Mouse (Mus musculus): ENCODE measurements around the gene Fbxl12. TPM values are rescaled to one million over a fixed set of nuclear protein-coding genes. Genes with fewer than 3 reads are reported as not detected.
"Not testable (repeated sequence)": the region's sequence is repeated elsewhere in the genome, so short reads cannot be mapped to it uniquely, and the experiment has no call there.

The Fbxl12 gene
- polyA plus RNA-seq, 1 experiment from 2014 or later, result 21.5 TPM

DNA sequence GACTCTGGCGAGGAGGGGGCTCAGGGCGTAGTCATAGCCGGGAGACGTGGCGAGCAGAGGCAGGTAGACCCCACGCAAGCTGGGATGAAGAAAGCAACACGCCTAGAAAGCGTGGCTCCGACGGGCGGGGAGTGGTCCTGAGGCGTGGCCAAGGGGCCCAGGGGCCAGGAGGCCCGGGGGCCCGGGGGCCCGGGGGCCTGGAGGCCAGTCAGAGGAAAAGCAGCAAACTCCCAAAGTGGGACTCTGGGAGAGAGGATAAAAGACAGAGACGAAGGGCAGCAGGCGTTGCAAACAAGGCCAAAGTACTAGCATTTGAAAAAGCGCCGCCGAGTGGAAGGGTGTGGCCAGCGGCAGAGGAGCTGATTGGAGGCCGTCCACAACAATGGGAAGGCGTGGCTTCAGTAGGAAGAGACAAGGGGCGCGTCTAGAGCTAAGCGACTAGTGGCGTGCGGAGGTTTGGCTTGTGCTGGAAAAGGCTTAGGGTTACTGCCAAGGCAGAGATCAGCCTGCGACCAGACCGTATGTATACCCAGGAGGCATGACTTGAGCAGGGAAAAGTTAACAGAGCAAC is 1.6 kb downstream of the Fbxl12 start:
- peak; percentile 85 for DNase-seq (ENCODE audit: low spot score)
- Histone ChIP-seq H3K4me1 (peaks cover 21% of the 10 kb centered on the region), H3K27ac (peak overlapping the region; percentile 93), H3K27me3 (ENCODE audit: low read depth, poor library complexity, severe bottlenecking) (no peaks in the 10 kb centered on the region), H3K36me3 (peaks cover 39% of the 10 kb centered on the region), H3K9me3 (replicated peaks) (no peaks in the 10 kb centered on the region), H3K4me3 (peak overlapping the region; percentile 84)
- under 1% methylated on average over 30 of the region's 30 CpGs for WGBS

DNA sequence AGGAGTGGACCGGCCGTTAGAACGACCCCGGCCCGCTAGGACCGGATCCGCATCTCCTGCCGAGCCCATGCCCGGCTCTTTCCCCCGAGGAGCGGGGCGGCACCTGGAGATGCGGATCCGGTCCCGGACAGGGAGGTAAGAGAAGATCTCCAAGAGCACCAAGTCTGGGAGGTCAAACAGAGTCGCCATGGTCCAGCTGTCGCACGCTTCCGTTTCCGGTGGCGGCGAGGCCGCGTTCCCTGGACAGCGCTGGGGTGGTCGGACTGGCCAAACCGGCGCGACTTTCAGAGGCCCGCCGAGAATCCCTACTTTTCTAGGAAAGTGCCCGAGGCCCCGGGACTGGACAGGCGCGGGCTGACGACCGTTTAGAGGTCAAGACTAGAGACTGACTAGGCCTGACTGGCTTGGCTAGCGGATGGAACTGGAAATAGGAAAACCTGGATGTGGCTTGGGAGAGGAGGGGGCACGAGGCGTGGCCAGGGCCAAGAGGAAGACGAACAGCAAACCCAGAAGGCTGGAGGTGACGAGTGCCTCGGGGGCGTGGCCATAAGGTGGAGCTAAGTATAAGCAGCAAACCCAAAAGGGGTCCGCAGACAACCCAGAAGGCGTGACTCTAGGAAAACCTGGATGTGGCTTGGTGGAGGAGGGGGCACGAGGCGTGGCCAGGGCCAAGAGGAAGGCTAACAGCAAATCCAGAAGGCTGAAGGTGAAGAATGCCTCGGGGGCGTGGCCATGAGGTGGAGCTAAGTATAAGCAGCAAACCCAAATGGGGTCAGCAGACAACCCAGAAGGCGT is 2.3 kb downstream of the Fbxl12 start, which contains the start of gene Ubl5:
Gene Ubl5, plus strand, starts transcription at position 778 of the 795 bp plus-strand sequence.
- Histone ChIP-seq H3K27ac (peak within 1 kb of the TSS; percentile 93), H3K9me3 (replicated peaks) (no peaks in the 10 kb centered on the region), H3K4me3 (peak within 1 kb of the TSS; percentile 84), H3K4me1 (peaks cover 21% of the 10 kb centered on the region), H3K36me3 (peaks cover 39% of the 10 kb centered on the region), H3K27me3 (ENCODE audit: low read depth, poor library complexity, severe bottlenecking) (no peaks in the 10 kb centered on the region)
- under 1% methylated on average over 51 of the region's 51 CpGs for WGBS
- peak; percentile 93 for DNase-seq (ENCODE audit: low spot score)

DNA sequence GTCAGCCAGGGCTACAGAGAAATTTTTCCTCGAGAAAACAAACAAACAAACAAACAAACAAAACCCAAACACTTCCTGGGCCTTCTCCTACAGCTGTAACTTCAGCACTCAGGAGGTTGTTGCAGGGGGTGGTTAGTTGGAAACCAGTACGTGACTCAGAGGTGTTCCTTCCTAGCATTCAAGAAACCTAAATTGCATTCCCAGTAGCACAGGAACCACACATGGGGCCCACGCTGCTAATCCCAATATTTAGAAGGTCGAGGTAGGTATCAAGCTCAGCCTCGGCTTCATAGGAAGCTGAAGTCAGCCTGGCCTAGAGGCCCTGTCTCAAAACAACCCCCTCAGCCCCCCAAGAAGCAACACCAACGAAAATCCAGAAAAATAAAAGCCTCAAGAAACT is 3.1 kb downstream of the Fbxl12 start:
- Histone ChIP-seq H3K4me1 (peaks cover 21% of the 10 kb centered on the region), H3K27me3 (ENCODE audit: low read depth, poor library complexity, severe bottlenecking) (no peaks in the 10 kb centered on the region), H3K9me3 (replicated peaks) (no peaks in the 10 kb centered on the region), H3K36me3 (peaks cover 39% of the 10 kb centered on the region), H3K4me3 (peak overlapping the region; percentile 84), H3K27ac (peak overlapping the region; percentile 93)
- no peak for DNase-seq (ENCODE audit: low spot score)
- WGBS, result 30% methylated on average over 6 of the region's 6 CpGs

DNA sequence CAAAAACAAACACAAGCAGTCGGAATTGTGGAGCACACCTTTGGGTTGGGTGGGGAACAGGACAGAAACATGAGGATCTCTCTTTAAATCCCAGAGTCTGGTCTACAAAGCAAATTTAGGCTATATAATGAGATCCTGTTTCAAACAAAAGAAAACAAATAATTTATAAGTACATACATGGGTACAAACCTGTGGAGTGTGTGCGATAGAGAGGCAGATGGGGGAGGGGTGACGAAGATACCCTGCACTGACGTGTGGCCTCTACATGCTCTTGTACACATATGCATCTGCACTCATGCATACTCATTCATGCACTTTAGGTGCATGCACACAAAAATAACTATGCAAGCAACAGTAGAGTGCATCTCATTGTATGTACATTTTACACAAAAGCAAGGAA is 5.1 kb downstream of the Fbxl12 start:
- H3K27me3 ChIP-seq (ENCODE audit: low read depth, poor library complexity, severe bottlenecking), result no peaks in the 10 kb centered on the region
- no peak for DNase-seq (ENCODE audit: low spot score)
- 96% methylated on average over 4 of the region's 4 CpGs for WGBS

DNA sequence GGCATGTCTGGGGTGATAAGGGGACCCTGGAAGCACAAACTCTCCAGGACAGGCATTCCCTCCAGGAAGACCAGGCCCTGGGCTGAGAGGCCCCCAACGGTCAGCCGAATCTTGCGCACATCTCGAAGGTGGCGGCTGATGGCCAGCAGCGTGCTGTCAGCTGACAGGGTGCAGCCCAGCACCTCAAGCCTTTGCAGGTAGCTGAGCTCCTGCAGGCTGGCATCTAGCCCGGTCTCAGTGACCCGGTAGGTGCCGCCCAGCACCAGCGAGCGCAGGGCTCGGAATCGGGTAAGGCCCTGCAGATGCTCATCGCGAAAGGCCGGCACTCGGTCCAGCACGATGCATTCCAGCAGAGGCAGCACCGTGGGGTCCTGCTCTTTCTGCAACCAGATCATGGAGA is 6.0 kb downstream of the Fbxl12 start:
- Histone ChIP-seq H3K4me3 (no peak overlapping the region), H3K36me3 (peaks cover 35% of the 10 kb centered on the region), H3K4me1 (peaks cover 12% of the 10 kb centered on the region), H3K9me3 (replicated peaks) (no peaks in the 10 kb centered on the region), H3K27ac (no peak overlapping the region), H3K27me3 (ENCODE audit: low read depth, poor library complexity, severe bottlenecking) (no peaks in the 10 kb centered on the region)
- WGBS, result 94% methylated on average over 19 of the region's 19 CpGs
- DNase-seq (ENCODE audit: low spot score), result no peak

More for the DNA sequence above, 5.1 kb downstream of the Fbxl12 start:
- H3K4me1 ChIP-seq, result peaks cover 18% of the 10 kb centered on the region
- H3K4me3 ChIP-seq, result no peak overlapping the region
- H3K36me3 ChIP-seq, result peaks cover 35% of the 10 kb centered on the region
- no peak overlapping the region for H3K27ac ChIP-seq
- no peaks in the 10 kb centered on the region for H3K9me3 ChIP-seq (replicated peaks)

DNA sequence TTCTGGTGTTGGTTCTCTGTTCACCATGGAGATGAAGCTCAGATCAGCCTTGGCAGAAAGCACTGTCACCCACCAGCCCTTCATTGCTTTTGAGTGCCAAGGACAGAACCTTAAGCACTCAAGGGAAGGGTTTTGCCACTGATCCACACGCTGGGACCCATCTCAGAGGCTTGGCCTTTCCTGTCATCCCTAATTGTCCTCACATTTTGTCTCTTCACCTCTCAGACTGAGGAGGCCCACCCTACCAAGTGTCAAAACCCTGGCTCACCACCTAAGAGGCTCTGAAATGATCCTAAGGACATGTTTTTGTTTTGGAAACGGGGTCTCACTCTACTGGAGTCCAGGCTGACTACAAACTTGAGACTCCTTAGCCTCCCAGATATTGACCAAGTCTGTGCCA is 7.8 kb downstream of the Fbxl12 start:
- DNase-seq (ENCODE audit: low spot score), result no peak
- Histone ChIP-seq H3K36me3 (peaks cover 35% of the 10 kb centered on the region), H3K4me1 (peaks cover 7% of the 10 kb centered on the region), H3K4me3 (no peak overlapping the region), H3K27ac (no peak overlapping the region), H3K9me3 (replicated peaks) (no peaks in the 10 kb centered on the region), H3K27me3 (ENCODE audit: low read depth, poor library complexity, severe bottlenecking) (no peaks in the 10 kb centered on the region)
- WGBS, result 85% methylated on average over 2 of the region's 2 CpGs

DNA sequence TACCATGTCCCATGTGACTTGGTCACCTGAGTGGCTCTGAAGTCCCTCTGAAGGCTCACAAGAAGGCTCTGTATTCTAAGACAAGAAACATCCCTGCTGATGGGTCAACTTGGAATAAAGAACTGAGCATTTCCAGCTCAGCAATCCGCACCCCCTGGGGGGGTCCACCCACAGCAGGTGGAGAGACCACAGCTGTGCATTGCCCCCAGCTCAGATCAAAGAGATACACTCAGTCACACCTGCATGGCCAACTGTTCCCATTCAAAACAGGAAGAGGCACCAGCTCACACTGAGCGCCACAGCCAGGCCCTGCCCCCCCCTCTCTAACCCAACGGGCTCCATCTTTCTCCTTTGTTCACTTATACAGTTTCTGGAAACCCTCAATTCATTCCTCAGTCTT is 8.3 kb downstream of the Fbxl12 start:
- no peak for DNase-seq (ENCODE audit: low spot score)
- H3K27me3 ChIP-seq (ENCODE audit: low read depth, poor library complexity, severe bottlenecking), result no peaks in the 10 kb centered on the region
- H3K4me1 ChIP-seq, result peaks cover 2% of the 10 kb centered on the region
- H3K36me3 ChIP-seq, result peaks cover 35% of the 10 kb centered on the region
- no peak overlapping the region for H3K4me3 ChIP-seq
- no peak overlapping the region for H3K27ac ChIP-seq
- H3K9me3 ChIP-seq (replicated peaks), result no peaks in the 10 kb centered on the region
- WGBS, result 72% methylated on average over 3 of the region's 3 CpGs

DNA sequence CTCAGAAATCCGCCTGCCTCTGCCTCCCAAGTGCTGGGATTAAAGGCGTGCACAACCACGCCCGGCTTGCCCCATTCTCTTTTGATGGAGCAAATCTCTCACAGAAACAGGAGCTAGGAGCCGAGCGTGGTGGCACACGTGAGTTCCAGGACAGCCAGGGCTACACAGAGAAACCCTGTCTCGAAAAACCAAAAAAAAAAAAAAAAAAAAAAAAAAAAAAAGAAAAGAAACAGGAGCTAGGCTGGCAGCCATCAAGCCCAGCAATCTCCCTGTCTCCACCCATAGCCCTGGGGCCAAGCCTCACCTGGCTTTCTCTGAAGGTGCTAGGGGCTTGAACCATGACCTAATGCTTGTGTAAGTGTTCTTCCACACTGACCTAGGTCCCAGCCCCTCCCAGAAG is 8.9 kb downstream of the Fbxl12 start:
- not testable (repeated sequence) for H3K4me3 ChIP-seq; H3K9me3 ChIP-seq (replicated peaks); H3K27me3 ChIP-seq (ENCODE audit: low read depth, poor library complexity, severe bottlenecking); DNase-seq (ENCODE audit: low spot score); H3K4me1 ChIP-seq; H3K27ac ChIP-seq
- H3K36me3 ChIP-seq, result peaks cover 35% of the 10 kb centered on the region
- 90% methylated on average over 8 of the region's 8 CpGs for WGBS

DNA sequence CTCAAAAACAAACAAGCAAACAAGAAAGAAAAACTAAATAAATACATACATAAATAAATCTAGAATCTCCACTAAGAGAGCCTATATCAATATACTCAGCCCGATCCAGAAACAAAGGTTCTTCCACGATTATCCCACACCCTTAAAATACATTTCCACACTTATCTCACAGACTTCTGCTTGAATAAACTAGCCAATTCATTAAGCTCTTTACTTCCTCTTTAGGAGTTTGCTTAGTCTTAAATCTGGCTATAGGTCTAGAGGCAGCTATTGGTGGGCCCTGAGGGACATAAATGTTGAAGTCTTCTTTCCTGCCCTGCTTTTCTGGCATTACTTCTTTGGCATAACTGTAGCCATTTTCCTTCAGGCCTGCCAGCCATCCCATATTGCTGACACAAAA is 13.2 kb downstream of the Fbxl12 start:
- Histone ChIP-seq H3K27me3 (ENCODE audit: low read depth, poor library complexity, severe bottlenecking) (no peaks in the 10 kb centered on the region), H3K4me1 (no peaks in the 10 kb centered on the region), H3K27ac (no peak overlapping the region), H3K4me3 (no peak overlapping the region), H3K36me3 (peaks cover 7% of the 10 kb centered on the region; the same call in 1 of the 2 replicates), H3K9me3 (replicated peaks) (no peaks in the 10 kb centered on the region)
- WGBS, result 96% methylated on average over 2 of the region's 2 CpGs
- no peak for DNase-seq (ENCODE audit: low spot score)

DNA sequence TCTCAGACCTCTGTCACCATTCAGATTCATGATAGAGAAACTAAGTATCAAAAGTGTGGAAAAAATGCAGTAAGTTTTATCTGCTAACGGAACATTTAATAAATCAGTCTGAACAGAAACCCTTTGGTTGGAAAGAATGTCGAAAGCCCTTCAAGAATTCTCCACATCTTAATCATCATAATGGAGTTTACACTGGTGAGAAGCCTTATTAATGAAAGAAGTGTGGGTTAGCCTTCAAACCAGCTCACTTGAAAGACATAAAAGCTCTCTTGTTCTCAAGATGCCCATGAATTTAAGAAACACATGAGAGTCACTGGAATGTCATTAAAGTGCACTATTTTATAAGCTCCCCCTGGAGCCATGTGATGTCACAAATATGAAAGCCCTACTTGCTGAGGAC is 27.9 kb downstream of the Fbxl12 start:
- Histone ChIP-seq H3K4me1 (no peaks in the 10 kb centered on the region), H3K4me3 (no peak overlapping the region), H3K27me3 (ENCODE audit: low read depth, poor library complexity, severe bottlenecking) (no peaks in the 10 kb centered on the region), H3K9me3 (replicated peaks) (no peaks in the 10 kb centered on the region), H3K36me3 (no peaks in the 10 kb centered on the region), H3K27ac (no peak overlapping the region)
- 93% methylated on average over 2 of the region's 2 CpGs for WGBS
- DNase-seq (ENCODE audit: low spot score), result no peak

DNA sequence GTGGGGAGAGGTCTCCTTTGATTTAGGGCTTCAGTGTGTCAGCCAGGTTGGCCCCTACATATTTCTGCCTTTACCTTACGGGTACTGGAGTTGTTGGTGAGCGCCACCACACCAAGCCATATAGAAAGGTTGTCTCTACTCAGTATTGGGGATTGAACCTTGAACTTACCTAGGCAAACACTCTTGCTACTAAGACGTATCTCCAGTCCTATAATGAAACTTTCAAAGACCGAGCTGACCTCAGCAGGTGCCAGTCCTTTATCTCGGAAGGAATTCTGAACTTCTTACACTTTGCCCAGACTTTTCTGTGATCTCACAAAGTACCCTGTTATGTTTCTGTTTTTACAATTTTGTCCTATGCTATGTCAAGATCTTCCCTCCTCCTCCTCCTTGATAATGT is 32.6 kb downstream of the Fbxl12 start:
- H3K36me3 ChIP-seq, result peaks cover 12% of the 10 kb centered on the region
- no peak overlapping the region for H3K27ac ChIP-seq
- 82% methylated on average over 5 of the region's 5 CpGs for WGBS
- H3K9me3 ChIP-seq (replicated peaks), result no peaks in the 10 kb centered on the region
- no peak for DNase-seq (ENCODE audit: low spot score)
- H3K4me3 ChIP-seq, result no peak overlapping the region
- no peaks in the 10 kb centered on the region for H3K27me3 ChIP-seq (ENCODE audit: low read depth, poor library complexity, severe bottlenecking)
- no peaks in the 10 kb centered on the region for H3K4me1 ChIP-seq

DNA sequence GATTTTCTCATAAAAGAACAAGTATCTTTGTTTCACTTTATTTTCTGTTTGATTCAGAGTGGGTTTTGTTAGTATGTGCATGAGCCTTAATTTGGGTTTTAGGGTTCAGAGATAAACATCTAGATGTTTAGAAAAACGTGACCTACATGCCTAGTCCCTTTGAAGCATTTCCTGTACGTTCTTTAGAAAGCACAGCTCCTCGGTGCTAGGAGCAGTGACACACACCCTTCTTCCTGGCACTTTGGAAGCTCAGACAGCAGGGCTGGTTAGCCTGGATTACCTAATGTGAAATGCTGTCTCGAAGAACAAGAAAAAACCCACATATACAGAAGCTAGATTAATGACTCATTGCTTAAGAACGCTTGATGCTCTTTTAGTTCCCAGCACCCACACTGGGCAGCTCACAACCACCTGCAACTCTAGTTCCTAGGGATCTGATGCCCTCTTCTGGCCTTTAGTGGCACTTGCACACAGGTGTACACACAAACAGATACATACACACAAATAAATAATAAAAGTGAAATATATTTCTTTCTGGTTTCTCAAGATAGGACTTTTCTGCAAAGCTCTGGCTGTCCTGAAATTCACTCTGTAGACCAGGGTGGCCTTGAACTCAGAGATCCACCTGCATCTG is 34.6 kb downstream of the Fbxl12 start:
- 90% methylated on average over 5 of the region's 5 CpGs for WGBS

More for the DNA sequence above, 34.6 kb downstream of the Fbxl12 start:
- Histone ChIP-seq H3K9me3 (replicated peaks) (no peaks in the 10 kb centered on the region), H3K27ac (no peak overlapping the region), H3K27me3 (ENCODE audit: low read depth, poor library complexity, severe bottlenecking) (no peaks in the 10 kb centered on the region), H3K4me3 (no peak overlapping the region), H3K36me3 (peaks cover 12% of the 10 kb centered on the region), H3K4me1 (0 out of 2 replicates have a peak, but pooled peaks cover 4% of the 10 kb centered on the region)
- DNase-seq (ENCODE audit: low spot score), result no peak
